Mouse (Mus musculus) testis, adult 2 months (tissue): ENCODE results near the gene Gm20683. TPM values are rescaled to one million over a fixed set of nuclear protein-coding genes. Genes with fewer than 3 reads are reported as not detected.

ENCODE experiments used
- H3K27ac ChIP-seq: fragments of 200-500 bp; 2 replicates; pipeline ENCODE4 v1.5.1; 2012; ENCODE audit warnings: low read depth, low read length; ENCODE audit not compliant: control insufficient read depth, insufficient read depth
- H3K27me3 ChIP-seq: fragments of 200-500 bp; 2 replicates; pipeline ENCODE4 v1.6.1; 2012; ENCODE audit warnings: mild to moderate bottlenecking, low read length, moderate library complexity; ENCODE audit not compliant: control insufficient read depth, insufficient read depth
- H3K36me3 ChIP-seq: fragments of 200-500 bp; 2 replicates; pipeline ENCODE4 v1.6.1; 2012; ENCODE audit warnings: mild to moderate bottlenecking, low read length; ENCODE audit not compliant: control insufficient read depth, insufficient read depth
- H3K4me1 ChIP-seq: fragments of 200-500 bp; 2 replicates; pipeline ENCODE4 v1.6.1; 2012; ENCODE audit warnings: low read length; ENCODE audit not compliant: control insufficient read depth, insufficient read depth
- H3K4me3 ChIP-seq: fragments of 200-500 bp; 2 replicates; pipeline ENCODE4 v1.5.1; 2012; ENCODE audit warnings: low read depth, mild to moderate bottlenecking, low read length, moderate library complexity, mixed read lengths; ENCODE audit not compliant: control insufficient read depth
- CTCF ChIP-seq: fragments of 200-500 bp; IDR thresholded peaks from 2 replicates; pipeline ENCODE4 v1.5.1; 2012; ENCODE audit warnings: low read depth, mild to moderate bottlenecking, inconsistent platforms, low read length, moderate library complexity; ENCODE audit not compliant: control insufficient read depth, insufficient read depth, insufficient replicate concordance
- POLR2A ChIP-seq: fragments of 200-500 bp; IDR thresholded peaks from 2 replicates; pipeline ENCODE4 v1.6.1; 2012; ENCODE audit warnings: low read depth, mild to moderate bottlenecking, inconsistent platforms, low read length, moderate library complexity; ENCODE audit not compliant: control insufficient read depth
- polyA plus RNA-seq: library from polyadenylated mRNA; depleted of rRNA; stranded (reverse); fragments of >200 nt; gene quantifications from 2 replicates; pipeline ENCODE4 v1.2.3, GENCODE M21; 2012

The Gm20683 gene
- polyA plus RNA-seq, 1 experiment, result 9.0 TPM

DNA sequence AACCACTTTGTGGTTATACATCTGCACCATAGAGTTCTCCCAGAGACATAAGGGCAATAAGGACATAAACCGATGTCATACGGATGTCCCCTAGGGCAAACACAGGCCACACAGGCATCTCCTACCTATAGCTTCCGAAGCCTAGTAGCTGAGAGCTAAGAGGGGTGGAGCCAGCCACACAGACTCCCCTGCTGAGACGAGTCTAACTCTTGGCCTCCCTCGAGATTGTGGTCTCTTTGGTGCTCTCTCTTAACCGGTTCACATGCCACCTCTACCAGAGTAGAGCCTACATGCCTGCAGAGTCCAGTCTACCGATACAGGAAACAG, 25.9 kb upstream of the Gm20683 start:
- TF ChIP-seq CTCF, result no peak
- TF ChIP-seq POLR2A, result no peak

DNA sequence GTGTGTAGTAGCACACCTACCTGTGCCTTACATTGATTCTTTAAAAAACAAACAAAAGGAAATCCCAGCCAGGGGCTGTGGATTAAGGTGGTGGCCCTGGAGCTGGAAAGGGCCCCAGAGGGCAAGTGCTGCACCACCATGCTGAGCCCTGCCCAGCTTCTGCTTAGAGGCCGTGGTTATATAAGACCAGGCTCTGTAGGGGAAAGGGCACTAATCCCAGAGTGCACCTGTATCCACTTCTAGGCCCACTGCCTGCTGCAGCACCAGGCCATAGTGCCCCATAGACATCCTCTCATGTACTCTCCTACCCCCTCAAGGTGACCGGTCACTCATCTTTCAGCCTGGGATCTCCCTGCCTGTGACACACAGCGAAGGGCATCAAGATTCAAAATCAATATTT, 24.6 kb upstream of the Gm20683 start:
- Histone ChIP-seq H3K4me3 (no peak overlapping the region), H3K27ac (0 out of 2 replicates have a peak overlapping the region, but pooled peaks have one; percentile 18), H3K27me3 (no peaks in the 10 kb centered on the region), H3K36me3 (no peaks in the 10 kb centered on the region), H3K4me1 (peaks cover 7% of the 10 kb centered on the region)
- no peak for TF ChIP-seq POLR2A
- no peak for TF ChIP-seq CTCF

More for the DNA sequence above, 25.9 kb upstream of the Gm20683 start:
- Histone ChIP-seq H3K27me3 (no peaks in the 10 kb centered on the region), H3K27ac (peak overlapping the region; percentile 73), H3K4me3 (peak overlapping the region; percentile 80), H3K36me3 (no peaks in the 10 kb centered on the region), H3K4me1 (peaks cover 6% of the 10 kb centered on the region)

DNA sequence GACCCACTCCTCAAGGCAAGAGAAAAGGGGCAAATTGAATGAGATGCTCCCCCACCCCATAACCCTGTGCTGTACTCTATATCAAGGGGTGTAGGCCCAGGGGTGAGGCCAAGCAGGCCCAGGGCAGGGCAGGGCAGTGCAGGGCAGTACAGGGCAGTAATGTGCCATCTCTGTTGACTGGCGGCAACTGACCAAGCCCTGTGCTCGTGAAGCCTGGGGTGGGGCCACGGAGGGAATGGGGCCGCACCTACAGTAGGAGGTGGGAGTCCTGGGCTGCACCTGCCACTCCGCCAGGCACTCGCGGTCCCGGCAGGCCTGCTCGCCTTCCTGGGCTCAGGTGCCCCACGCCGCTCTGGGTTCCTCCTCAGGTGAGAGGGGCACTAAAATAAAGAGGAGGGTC, 23.7 kb upstream of the Gm20683 start:
- Histone ChIP-seq H3K27me3 (no peaks in the 10 kb centered on the region), H3K4me1 (peaks cover 13% of the 10 kb centered on the region), H3K36me3 (no peaks in the 10 kb centered on the region), H3K27ac (no peak overlapping the region), H3K4me3 (no peak overlapping the region)
- TF ChIP-seq POLR2A (no peak), CTCF (no peak)

DNA sequence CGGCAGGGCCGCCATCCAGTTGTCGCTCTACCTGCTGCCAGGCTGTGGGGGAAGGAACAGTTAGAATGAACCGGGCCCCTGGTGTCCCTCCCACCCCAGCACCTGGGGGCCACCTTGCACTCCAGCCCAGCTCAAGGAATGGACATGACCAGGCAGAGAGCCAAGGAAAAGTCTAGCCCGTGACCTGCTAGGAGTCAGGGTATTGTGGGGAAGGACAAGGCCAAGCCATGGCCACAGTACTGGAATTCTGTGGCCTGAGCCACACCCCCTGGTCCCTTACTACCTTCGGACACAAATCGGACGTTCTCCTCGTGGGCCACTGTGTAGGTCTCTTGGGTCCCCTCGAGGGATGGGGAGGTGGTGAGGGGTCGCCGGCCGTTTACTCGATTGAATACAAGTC, 22.7 kb upstream of the Gm20683 start:
- H3K27me3 ChIP-seq, result no peaks in the 10 kb centered on the region
- no peak overlapping the region for H3K27ac ChIP-seq
- peaks cover 13% of the 10 kb centered on the region for H3K4me1 ChIP-seq
- H3K4me3 ChIP-seq, result no peak overlapping the region
- H3K36me3 ChIP-seq, result no peaks in the 10 kb centered on the region
- TF ChIP-seq POLR2A (no peak), CTCF (no peak)

DNA sequence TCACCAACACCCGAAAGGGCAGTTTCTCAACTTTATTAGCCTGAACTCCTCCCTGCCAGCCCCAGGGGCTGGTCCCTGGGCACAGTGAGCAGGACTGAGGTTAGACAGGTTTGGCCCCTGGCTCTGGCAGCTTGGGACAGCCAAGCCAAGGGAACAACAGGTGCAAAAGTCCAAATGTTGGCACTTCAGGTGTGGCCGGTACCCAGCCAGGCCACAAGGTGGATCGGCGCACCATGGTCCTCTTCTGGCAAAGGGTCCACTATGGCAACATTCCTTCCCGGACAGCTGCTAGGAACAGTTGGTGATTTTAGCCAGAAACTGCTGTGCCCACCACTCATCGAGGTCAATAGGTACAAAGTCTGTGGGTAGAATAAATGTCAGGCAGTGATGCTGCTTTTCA, 22.1 kb upstream of the Gm20683 start:
- H3K4me1 ChIP-seq, result peaks cover 13% of the 10 kb centered on the region

DNA sequence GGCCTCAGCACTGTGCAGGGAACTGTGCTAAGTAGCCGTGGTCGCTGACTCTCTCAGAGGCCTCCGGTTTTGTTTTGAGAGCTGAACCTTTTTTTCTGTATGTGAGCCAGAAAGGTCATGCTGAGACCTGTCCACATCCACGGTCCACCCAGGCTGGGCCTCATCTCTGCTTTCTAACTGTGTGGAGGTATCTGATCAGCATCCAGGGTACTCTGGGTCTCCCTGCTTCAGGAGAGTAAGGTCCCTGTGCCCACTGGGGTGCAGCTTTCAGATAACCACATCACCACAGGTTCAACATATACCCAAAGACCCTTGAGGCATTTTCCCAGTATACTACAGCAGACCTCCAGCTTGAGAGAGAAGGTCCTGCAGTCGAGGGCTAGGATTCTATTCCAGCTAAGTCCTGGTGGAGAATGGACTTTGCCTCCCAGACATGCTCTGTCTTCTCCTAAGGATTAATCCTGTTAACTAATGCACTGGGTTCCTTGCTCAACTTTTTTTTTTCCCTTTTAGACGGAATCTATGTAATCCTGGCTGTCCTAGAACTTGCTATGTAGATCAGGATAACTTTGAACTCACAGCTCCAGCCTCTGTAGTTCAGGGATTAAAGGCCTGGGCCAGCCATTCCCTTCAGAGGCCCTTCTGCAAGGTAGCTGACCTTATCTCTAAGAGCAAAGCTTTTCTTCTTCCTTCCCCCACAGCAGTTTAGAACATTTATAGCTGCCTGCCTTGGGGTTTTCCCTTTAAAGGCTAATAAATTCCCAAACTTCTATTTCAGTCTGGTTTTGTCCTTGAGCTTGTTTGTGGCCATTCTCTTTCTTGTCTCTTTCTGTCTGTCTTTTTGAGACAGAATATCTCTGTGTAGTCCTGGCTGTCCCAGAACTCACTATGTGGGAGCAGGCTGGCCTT, 20.4 kb upstream of the Gm20683 start:
- no peak for TF ChIP-seq POLR2A
- TF ChIP-seq CTCF, result no peak
- Histone ChIP-seq H3K36me3 (no peaks in the 10 kb centered on the region), H3K4me3 (peak overlapping the region; percentile 97), H3K27me3 (no peaks in the 10 kb centered on the region), H3K4me1 (peaks cover 9% of the 10 kb centered on the region), H3K27ac (peak overlapping the region; percentile 94)

More for the DNA sequence above, 22.1 kb upstream of the Gm20683 start:
- no peak overlapping the region for H3K27ac ChIP-seq
- H3K27me3 ChIP-seq, result no peaks in the 10 kb centered on the region
- TF ChIP-seq POLR2A (no peak), CTCF (no peak)
- H3K36me3 ChIP-seq, result no peaks in the 10 kb centered on the region
- no peak overlapping the region for H3K4me3 ChIP-seq

DNA sequence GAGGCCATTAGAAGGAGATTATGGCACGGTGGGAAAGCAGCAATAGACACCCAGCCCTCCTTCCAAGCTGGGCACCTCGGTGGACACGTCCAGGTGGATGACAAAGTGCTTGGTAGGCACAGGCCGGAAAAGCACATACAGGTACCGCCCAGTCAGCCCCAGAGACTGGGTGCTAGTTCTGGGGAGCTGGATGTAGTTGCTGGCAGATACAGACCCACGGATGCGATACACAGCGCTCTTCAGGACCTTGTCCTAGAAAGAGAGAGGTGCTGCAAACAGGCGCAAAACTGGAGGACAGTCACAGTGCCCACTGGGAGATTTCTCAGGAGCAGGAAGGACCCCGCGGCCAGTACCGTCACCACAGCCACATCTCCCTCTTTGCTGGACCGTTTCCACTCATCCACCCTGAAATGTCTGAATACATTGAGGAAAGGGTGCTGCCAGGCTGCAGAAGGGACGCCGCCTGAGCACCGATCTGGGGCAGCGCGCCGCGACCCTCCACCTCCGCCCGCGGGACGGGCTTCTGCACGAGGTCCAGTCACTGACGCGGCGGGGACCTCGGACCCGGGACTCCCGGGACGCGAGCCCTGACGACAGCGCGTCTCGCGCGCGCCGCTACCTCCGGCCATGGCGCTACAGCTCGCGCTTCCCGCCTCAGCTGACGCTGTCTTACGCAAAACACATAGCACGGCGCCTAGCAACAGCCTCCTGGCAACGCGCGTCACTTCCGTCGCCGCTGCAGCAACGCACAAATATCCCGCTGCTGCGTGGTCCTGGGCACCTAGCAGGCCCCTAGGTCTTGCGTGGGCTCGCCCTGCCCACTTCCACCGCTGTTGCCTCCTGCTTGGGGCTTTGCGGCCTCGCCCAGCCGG, 19.5 kb upstream of the Gm20683 start, which contains the start of gene Wdr90:
Gene Wdr90, minus strand, starts transcription at position 670 of the 872 bp plus-strand sequence.
- H3K4me3 ChIP-seq, result peak within 1 kb of the TSS; percentile 97
- no peaks in the 10 kb centered on the region for H3K36me3 ChIP-seq
- TF ChIP-seq CTCF (no peak; the same call in 1 of the 2 replicates), POLR2A (peak; percentile 96)
- peaks cover 9% of the 10 kb centered on the region for H3K4me1 ChIP-seq
- H3K27me3 ChIP-seq, result no peaks in the 10 kb centered on the region
- peak within 1 kb of the TSS; percentile 94 for H3K27ac ChIP-seq
